Mouse (Mus musculus) lung, adult 18-20 months (tissue): ENCODE measurements around the gene H2al1b.
"Not testable (repeated sequence)": the region's sequence is repeated elsewhere in the genome, so short reads cannot be mapped to it uniquely, and the experiment has no call there.

ENCODE experiments used
- DNase-seq, 2 experiments: peaks; one replicate each; pipeline ENCODE4 v3.0.0; 2022; ENCODE audit warnings: mixed read lengths in 2 of 2

Gene H2al1b

DNA sequence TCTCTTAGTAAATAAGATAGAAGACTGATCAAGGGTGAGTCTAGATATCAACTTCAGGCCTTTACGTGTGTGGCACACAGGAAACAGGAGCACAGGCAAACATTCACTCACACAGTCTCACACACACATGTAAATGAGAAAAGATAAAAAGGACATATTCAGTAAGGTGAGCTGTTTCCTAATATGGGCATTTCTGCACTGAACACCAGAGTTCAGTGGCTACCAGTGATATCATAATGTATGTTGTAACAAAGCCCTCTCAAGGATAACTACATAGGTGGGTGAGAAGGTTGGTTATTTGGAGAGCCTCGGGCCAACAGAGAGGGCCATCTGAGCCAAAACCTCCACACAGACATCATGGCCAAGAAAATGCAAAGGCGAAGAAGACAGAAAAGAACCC lies at the start of gene H2al1b:
Gene H2al1b (plus strand): TSS at position 301 of the 400 bp plus-strand sequence.
- DNase-seq = not testable (repeated sequence)

DNA sequence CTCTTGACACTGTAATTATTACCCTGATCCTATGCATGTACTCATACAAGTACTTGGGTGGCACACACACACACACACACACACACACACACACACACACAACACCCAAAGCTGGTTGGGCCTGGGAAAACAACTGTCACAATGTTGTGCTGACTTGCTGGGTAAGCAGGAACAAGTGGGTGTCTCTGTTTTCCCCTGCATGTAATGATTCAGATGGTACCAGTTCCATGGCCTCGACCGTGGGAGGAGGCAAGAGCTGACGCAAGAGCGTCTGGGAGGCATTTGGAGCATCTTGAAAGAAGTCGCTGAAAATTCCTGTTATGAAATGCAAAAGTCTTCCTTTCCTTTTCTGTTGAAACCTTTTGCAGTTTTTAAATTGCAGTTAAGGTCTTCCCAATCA lies 48.2 kb upstream of the H2al1b start:
- peak; percentile 6 to 35 for DNase-seq

- no peak for DNase-seq
Measured at GRCm38 (mm10) chrX:11254521-11255207, 47.6 kb upstream of the H2al1b start.

GRCm38 (mm10) chrX:11255564-11256360 lies 46.5 kb upstream of the H2al1b start:
- DNase-seq = no peak

DNA sequence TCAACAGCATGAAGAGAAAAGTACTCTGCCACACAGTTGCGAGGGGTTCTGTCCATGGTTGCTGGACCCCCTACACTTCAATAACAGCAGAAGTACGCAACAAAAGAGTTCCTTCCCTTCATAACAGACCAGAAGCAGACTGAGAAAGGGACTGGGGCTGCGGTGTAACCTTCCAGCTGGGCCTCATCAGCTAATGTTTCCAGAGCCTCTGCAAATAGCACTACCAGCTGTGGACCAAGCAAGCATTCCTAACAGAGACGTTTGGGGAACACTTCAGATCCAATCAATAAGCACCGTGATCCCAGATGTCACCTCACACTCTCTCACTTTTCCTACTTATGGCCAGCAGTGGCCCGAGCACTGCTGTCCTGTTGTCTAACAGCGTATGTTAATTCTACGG lies 37.3 kb upstream of the H2al1b start:
- DNase-seq = no peak

DNA sequence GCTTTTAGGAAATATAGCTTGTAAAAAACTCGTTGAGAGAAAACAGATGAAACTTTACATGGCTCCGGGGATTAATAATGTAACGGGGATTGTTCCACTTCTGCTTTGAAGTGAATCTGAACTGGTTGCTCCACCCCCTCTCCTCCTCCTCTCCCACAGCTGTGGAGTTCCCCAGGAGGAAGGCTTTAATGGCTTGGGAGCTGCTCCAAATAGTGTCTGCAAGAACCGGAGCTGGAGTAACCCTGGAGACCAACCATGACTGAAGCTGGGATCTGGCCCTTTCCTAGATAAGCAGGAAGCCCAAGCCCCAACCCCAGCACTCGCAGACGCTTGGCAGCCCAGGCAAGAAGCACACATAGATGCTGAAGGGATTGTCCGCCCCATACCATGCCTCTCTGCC lies 34.4 kb upstream of the H2al1b start:
- DNase-seq = peak; percentile 5 to 15

DNA sequence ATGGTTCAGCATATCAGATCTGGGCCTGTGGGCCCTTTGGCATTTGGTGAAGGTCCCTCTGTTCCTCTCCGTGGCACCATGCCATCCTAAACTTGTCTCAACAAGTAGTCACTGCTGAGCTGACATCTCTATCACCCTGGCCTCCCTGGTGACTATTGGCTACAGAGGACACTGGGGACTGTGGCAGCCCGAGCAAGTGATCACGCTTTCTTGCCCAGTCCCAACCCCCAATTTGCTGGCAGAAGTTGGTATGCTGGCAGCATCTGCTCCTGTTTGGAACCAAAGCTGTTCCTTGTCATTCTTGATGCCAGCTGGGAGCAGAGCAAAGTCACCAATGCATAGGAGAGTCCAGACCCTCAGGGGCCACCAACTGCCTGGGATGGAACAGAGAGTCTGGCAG lies 33.2 kb upstream of the H2al1b start:
- DNase-seq = no peak

DNA sequence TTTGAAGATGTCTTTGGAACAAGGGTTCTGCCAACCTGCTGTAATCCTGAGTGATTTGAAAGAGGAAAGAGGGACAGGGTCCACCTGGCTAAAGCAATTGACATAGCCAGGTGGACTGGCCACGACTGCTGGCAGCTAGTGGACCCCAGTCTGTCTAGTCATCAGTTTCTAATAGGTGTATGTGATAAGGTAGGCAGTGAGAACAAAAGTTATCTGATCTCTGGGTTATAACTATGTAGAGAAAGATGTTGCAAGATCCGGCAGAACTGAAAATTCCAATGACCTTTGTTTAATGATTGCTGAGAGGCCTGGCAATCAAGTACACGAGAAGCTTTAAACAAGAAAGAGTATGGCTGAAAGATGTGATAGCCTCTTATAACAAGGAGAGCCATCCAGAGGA lies 29.0 kb upstream of the H2al1b start:
- DNase-seq = no peak

DNA sequence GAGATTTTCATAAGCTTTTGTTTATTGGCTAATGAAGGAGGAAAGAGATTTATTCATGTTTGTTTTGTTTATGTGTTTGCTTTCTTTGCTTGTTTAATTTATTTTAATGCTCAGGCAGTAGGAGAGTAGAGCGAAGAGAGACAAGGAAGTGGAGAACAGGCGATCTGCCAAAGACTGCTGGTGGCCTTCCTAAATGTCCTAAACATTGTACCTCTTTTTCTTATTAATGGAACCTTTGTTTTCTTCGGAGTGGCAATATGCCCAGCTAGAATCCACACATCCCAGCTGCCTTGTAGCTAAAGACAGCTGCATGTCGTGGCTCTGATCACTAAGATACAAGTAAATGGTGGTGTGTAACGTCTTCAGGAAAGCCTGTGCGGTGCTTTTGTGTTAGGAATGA lies 25.1 kb upstream of the H2al1b start:
- DNase-seq = no peak

DNA sequence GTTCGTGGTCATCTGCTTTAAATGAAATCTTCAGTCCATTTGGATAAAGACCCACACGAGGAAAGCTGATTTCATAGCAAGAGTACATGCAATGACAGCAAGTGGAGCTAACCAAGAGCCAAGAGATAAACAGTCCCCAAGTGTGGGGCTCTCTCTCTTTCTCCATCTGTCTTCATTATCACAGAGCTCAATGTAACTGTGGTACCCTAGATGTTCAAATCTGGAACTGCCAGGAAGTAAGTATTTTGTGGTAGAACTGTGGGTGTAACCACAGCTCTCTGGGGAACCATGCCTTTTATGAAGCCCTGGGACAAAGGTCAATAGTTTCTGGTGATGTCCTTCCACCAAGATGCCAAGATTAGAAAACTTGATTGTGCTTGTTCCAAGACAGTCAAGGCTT lies 21.5 kb upstream of the H2al1b start:
- no peak for DNase-seq

DNA sequence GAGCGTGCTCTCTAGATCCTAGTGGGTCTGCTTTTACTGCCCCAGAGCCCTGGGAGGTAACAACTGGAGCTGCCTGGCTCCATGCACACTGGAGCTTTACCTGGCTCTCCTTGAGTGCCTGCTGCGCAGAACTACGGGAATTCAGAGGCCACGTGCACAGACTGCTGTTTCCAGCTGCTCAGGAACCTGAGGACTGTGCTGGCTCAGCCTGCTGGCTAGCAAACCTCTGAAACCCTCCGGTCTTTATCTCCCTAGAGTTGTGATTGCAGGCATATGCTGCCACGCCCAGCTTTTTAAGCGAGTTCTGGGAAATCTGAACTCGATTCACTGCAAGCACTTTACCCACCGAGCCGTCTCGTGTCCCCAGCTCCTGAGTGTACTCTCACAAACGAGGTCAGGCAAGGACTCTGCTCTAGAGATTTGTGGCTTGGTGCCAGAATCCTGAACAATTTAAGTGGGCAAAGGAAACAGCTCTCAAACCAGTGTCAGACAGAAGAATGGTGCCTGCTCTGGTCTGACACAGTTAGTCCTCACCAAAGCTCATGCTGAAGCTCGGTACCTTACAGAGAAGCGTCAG lies 13.8 kb upstream of the H2al1b start:
- DNase-seq = peak; percentile 20 to 49

- no peak for DNase-seq
Measured at GRCm38 (mm10) chrX:11289244-11289643, 13.0 kb upstream of the H2al1b start.

GRCm38 (mm10) chrX:11298957-11299356 lies 3.3 kb upstream of the H2al1b start, which contains the start of gene H2al1a:
Gene H2al1a (plus strand): TSS chrX:11299257.
- DNase-seq = not testable (repeated sequence)

GRCm38 (mm10) chrX:11305355-11305754 lies 3.1 kb downstream of the H2al1b start, which contains the start of gene H2al1c:
Gene H2al1c (plus strand): TSS chrX:11305655.
- DNase-seq = not testable (repeated sequence)

DNA sequence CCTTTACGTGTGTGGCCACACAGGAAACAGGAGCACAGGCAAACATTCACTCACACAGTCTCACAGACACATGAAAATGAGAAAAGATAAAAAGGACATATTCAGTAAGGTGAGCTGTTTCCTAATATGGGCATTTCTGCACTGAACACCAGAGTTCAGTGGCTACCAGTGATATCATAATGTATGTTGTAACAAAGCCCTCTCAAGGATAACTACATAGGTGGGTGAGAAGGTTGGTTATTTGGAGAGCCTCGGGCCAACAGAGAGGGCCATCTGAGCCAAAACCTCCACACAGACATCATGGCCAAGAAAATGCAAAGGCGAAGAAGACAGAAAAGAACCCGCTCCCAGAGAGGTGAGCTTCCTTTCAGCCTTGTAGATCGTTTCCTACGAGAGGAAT lies 6.3 kb downstream of the H2al1b start, which contains the start of gene H2al1d:
Gene H2al1d (plus strand): TSS at position 301 of the 400 bp plus-strand sequence.
- not testable (repeated sequence) for DNase-seq

DNA sequence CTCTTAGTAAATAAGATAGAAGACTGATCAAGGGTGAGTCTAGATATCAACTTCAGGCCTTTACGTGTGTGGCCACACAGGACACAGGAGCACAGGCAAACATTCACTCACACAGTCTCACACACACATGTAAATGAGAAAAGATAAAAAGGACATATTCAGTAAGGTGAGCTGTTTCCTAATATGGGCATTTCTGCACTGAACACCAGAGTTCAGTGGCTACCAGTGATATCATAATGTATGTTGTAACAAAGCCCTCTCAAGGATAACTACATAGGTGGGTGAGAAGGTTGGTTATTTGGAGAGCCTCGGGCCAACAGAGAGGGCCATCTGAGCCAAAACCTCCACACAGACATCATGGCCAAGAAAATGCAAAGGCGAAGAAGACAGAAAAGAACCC lies 9.4 kb downstream of the H2al1b start, which contains the start of gene H2al1e:
Gene H2al1e (plus strand): TSS at position 301 of the 400 bp plus-strand sequence.
- not testable (repeated sequence) for DNase-seq

- not testable (repeated sequence) for DNase-seq
Measured at GRCm38 (mm10) chrX:11314858-11315257, 12.6 kb downstream of the H2al1b start, which contains the start of gene H2al1f. Gene H2al1f (plus strand): TSS chrX:11315158.

DNA sequence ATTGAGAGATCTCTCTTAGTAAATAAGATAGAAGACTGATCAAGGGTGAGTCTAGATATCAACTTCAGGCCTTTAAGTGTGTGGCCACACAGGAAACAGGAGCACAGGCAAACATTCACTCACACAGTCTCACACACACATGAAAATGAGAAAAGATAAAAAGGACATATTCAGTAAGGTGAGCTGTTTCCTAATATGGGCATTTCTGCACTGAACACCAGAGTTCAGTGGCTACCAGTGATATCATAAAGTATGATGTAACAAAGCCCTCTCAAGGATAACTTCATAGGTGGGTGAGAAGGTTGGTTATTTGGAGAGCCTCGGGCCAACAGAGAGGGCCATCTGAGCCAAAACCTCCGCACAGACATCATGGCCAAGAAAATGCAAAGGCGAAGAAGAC lies 15.7 kb downstream of the H2al1b start, which contains the start of gene H2al1g:
Gene H2al1g (plus strand): TSS at position 301 of the 400 bp plus-strand sequence.
- not testable (repeated sequence) for DNase-seq

DNA sequence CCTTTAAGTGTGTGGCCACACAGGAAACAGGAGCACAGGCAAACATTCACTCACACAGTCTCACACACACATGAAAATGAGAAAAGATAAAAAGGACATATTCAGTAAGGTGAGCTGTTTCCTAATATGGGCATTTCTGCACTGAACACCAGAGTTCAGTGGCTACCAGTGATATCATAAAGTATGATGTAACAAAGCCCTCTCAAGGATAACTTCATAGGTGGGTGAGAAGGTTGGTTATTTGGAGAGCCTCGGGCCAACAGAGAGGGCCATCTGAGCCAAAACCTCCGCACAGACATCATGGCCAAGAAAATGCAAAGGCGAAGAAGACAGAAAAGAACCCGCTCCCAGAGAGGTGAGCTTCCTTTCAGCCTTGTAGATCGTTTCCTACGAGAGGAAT lies 19.0 kb downstream of the H2al1b start, which contains the start of gene H2al1h:
Gene H2al1h (plus strand): TSS at position 301 of the 400 bp plus-strand sequence.
- DNase-seq = not testable (repeated sequence)

DNA sequence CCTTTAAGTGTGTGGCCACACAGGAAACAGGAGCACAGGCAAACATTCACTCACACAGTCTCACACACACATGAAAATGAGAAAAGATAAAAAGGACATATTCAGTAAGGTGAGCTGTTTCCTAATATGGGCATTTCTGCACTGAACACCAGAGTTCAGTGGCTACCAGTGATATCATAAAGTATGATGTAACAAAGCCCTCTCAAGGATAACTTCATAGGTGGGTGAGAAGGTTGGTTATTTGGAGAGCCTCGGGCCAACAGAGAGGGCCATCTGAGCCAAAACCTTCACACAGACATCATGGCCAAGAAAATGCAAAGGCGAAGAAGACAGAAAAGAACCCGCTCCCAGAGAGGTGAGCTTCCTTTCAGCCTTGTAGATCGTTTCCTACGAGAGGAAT lies 22.1 kb downstream of the H2al1b start, which contains the start of gene H2al1i:
Gene H2al1i (plus strand): TSS at position 301 of the 400 bp plus-strand sequence.
- DNase-seq = not testable (repeated sequence)

GRCm38 (mm10) chrX:11327522-11327921 lies 25.3 kb downstream of the H2al1b start, which contains the start of gene H2al1j:
Gene H2al1j (plus strand): TSS chrX:11327822.
- DNase-seq = not testable (repeated sequence)

DNA sequence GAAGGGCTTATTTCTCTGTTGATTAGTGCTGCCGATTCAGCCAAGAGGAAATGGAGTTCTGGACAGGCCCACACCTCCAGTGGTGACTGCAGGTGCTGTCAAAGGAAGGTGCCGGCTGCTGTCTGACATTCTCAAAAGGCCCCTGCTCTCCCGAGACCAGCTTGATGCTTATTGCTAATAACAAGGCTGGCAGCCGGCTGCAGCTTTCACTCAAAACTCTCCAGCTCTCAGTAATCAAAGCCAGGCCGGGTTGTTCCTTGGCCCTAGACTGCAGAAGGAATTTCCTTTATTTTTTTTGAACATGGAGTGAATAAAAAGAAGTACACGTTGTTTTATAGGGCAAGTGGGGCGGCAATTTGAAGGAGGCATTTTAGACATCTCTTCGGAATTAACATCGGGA lies 43.5 kb downstream of the H2al1b start:
- peak in 1 of 2 experiments; percentile 10 for DNase-seq

DNA sequence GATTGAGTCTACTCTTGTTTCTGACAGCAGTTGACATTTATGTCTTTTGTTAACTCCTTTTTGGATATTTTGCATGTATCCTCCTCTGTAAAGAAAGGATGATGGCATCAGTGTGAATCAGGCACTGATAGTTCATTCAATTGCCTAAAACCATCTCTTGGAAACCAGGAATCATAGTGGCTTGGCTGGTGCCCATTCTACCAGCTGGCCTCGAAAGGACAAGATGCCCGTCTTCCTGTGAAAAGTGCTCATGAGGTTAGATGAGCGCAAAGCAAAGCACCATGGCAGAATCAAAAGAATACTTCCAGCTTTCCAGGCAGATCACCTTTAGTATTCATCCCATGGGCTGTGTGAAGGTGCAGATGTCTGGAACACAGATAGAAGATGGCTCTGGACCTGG lies 44.5 kb downstream of the H2al1b start:
- DNase-seq = no peak
